Mouse (Mus musculus) mouse embryonic stem cell (cell line): ENCODE measurements around the gene Fam69b.

Experiments
- in situ Hi-C, 2 experiments: fragments of 300-500 bp; cut with MboI; formaldehyde crosslinking; loops; 1 replicate in 1 of 2; 3 replicates in 1 of 2; pipeline ENCODE4 v1.14.3; 2019 to 2020; ENCODE audit warnings: low sequenced_read_pairs in 2 of 2, low pct_unique_long_range_greater_than_20kb in 1 of 2, mixed read lengths in 1 of 2; ENCODE audit not compliant: unreplicated experiment in 1 of 2

Fam69b gene

DNA sequence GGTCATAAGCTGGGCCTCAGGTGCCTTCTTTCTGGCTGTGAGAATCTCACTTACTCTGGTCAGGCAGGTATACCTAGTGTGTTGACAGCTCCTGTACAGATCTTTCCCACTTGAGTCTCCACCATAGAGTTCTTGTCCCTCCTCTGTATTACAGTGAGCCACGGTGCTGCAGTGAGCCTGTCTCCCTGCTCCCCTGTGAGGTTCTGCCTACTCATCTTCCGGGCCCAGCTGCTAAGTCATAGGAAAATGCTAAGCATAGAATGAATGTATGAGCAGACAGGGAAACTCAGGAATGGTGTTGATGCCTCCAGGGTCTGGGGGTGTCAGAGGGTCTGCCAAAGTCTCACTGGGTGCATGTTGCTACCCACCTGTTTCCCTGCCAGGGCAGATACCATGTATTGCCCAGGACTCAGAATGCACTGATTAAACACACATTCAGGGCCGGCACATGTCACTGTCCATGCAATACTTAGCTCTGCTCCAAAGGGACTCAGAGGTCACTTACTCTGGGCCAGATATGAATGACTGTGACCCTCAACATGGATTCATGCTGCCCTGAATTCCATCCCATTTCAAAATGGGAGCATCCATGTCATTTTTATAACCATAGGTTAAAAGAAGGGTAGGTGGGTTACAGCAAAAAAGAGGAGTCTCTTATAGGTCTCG, 12.7 kb upstream of the Fam69b start:
- in situ Hi-C loops: no loop called here

DNA sequence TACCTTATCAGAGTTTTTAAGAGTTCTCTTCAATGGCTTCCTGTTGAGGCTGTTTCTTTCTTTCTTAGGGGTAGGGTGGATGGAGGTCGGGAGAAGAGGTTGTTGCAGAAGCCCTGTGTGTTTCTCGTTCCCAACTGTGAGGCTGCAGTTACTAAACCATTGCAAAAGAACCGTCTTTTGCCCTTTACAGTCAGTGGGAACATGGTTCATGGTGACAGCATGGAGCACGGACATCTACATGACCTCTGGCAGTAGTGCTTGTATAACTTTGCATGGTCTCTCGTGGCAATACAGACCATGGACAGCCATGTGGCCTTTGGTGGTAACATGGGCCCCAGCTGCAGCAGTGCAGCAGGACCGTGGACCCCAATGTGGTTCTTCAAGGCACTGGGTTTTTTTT, 10.9 kb upstream of the Fam69b start:
- in situ Hi-C loops: no loop called here

DNA sequence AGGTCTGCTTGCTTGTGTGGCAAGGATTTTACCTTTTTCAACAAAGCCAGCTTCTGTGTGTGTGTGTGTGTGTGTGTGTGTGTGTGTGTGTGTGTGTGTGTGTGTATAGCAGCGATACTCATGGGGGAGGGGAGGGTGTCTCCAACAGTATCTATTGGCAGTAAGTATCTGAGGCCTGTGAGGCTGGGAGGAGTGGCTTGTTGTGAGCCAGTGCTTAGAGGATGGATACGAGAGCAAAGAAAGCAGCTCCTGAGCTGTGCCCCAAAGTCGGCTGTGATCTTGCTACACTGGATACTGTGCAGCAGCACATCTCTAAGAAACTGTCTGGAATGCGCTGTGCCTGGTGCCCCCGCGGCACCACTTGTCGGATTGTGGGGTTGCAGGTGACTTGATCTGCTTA, 10.3 kb upstream of the Fam69b start:
- in situ Hi-C loops: no loop called here

DNA sequence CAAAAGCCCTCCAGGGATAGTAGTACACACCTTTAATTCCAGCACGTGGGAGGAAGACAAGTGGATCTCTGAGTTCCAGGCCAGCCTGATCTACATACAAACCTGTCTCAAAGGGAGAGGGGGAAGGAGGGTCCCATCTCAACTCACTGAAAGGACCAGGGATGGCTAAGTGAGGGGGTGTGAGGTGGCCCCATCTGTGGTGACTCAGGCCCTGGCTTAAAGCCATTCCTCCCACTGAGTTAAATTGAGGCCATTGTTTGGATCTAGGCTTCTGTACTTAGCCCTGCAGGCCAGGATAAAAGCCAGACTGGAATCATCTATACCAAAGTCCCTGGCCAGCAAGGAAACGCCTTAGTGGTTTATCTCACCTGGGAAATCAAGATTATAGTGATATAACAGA, 7.0 kb upstream of the Fam69b start:
- in situ Hi-C loops: no loop called here

GRCm38 (mm10) chr2:26622984-26623383, 5.3 kb upstream of the Fam69b start:
- in situ Hi-C loops: no loop called here

DNA sequence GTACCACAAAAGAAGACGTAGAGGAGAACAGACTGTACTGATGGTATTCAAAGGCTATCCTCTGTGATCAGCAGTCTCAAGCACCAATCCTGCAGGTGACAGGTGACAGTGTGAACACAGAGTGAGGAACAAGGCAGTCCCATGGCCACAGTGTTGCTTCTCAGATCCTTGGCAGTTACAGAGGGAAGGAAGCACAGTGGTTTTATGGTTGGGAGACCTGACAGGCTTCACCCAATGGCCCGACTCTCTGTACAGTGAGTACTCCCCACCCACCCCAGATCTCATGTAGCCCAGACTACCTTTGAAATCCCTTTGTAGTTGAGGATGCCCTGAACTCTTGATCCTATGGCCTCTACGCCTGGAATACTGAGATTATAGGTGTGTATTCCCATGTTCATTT, 2.8 kb upstream of the Fam69b start:
- in situ Hi-C loops: no loop called here

- in situ Hi-C loops: no loop called here
Observed at GRCm38 (mm10) chr2:26626081-26626480, 2.2 kb upstream of the Fam69b start.

- in situ Hi-C loops: no loop called here
Observed at GRCm38 (mm10) chr2:26628792-26629437, 658 bp downstream of the Fam69b start.

DNA sequence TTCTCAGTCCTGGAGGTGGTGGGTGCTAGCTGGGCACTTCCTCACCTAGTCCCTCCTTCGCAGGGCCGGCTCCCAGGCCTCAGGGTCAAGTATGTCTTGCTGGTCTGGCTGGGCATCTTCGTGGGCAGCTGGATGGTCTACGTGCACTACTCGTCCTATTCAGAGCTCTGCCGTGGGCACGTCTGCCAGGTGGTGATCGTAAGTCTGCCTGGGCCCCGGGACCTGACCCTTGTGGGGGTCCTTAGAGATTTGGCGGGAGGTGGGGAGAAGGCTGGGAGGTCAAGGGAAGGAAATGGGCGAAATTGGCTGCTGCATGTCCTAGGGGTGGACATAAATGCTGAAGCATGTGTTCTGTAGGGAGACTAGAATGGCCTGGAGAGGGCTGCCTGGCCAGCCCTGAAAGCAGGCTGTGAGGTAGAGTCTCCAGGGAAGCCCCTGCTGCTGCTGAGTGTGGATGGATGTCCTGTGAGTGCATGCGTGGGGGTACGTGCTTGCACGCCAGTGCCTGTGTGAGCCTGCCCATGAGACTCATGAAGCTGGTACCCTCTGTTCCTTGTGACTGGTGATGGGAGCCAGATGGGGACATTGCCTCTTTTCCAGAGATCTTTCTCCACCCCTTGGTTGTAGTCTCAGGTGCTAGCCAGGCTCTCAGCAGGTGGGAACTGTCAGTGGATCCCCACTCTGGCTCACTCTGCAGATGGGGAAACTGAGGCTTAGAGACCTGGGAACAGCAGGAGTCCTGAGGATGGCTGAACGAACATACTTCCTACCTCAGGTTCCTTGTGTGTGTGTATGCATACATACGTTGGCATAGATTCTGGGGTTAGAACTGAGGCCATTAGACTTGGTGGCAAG, 4.5 kb downstream of the Fam69b start:
- in situ Hi-C loops: no loop called here

DNA sequence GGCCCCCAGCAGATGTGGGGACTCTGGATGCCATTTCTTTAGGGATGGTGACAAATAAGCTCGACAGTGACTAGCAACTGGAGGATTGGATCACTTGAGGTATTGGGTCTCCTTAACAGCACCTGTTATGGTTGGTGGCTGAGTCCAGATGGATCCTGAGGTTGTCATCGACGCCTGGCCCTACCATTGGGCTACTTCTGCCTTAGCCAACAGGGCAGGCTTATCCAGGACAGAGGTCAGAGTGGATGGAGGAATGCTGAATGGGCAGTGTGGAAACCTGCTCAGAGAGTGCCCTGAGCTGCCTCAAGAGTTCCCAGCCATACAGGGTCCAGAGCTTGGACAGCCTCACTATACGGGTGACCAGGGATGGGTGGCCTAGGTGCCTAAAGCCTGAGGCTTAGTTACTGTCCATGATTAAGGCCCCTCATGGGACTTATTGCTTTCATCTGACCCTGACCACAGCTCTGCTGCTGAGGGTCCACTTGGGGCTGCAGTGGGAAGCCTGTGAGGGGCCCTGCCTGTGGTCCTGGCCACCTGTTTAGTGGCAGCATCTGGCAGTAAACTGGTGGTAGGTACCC, 5.8 kb downstream of the Fam69b start:
- in situ Hi-C loops: no loop called here

- in situ Hi-C loops: no loop called here
Observed at GRCm38 (mm10) chr2:26634629-26635488, 6.6 kb downstream of the Fam69b start.

GRCm38 (mm10) chr2:26635489-26636324, 7.5 kb downstream of the Fam69b start:
- in situ Hi-C loops: no loop called here

- in situ Hi-C loops: no loop called here
Observed at GRCm38 (mm10) chr2:26636325-26636635, 8.0 kb downstream of the Fam69b start.

- in situ Hi-C loops: no loop called here
Observed at GRCm38 (mm10) chr2:26637316-26637932, 9.2 kb downstream of the Fam69b start.

DNA sequence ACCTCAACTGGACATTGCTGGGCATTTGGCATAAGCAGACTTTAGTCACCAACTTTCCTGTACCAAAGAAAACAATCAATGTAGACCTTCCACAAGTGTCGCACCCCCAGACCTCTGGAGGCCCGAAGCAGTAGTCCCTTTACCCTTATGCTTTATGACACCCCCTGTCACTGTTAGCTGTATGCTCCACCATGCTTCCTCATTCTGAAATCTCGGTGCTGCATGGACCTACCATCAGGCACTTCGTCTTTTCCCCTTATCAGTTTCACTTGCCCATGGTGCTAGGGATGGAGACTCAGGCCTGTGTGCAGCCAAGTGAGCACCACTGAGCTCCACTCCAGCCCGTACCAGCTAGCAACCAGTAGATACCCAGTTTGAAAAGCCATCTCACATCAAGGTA, 9.8 kb downstream of the Fam69b start:
- in situ Hi-C loops: no loop called here

GRCm38 (mm10) chr2:26638572-26638971, 10.3 kb downstream of the Fam69b start:
- in situ Hi-C loops: no loop called here

DNA sequence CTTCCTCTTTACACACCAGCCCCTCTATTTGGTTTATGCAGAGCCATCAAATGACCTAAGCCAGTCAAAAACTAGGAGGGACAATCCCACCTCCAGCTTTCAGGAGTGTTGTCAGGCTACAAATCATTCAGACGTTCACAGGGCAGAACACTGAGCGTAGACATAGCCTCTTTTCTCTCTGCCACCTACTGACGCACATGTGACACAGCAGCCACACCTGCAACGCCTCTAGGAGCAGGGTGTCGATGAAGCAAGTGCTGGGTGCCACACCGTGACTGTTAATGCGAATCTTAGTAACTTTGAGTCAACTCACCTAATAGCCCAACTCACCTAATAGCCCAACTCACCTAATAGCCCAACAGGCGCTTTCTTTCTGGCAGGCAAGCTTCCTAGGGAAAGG, 10.8 kb downstream of the Fam69b start:
- in situ Hi-C loops: no loop called here
